Mouse (Mus musculus) cortical plate, adult 2 months (tissue): ENCODE results near the gene Intu. TPM values are rescaled to one million over a fixed set of nuclear protein-coding genes. Genes with fewer than 3 reads are reported as not detected.

Experiments
- H3K27ac ChIP-seq: fragments of 200-500 bp; 2 replicates; pipeline ENCODE4 v1.5.1; 2012; ENCODE audit warnings: low read length, control low read depth, inconsistent platforms; ENCODE audit not compliant: insufficient read depth
- H3K4me1 ChIP-seq: fragments of 200-500 bp; 2 replicates; pipeline ENCODE4 v1.6.1; 2011; ENCODE audit warnings: low read length; ENCODE audit not compliant: control insufficient read depth, insufficient read depth
- H3K4me3 ChIP-seq: fragments of 200-500 bp; 2 replicates; pipeline ENCODE4 v1.5.1; 2011; ENCODE audit warnings: mild to moderate bottlenecking, low read length, control low read depth; ENCODE audit not compliant: insufficient read depth
- CTCF ChIP-seq: fragments of 200-500 bp; IDR thresholded peaks from 2 replicates; pipeline ENCODE4 v1.5.1; 2011; ENCODE audit warnings: mild to moderate bottlenecking, control low read depth, low read length; ENCODE audit not compliant: insufficient read depth; ENCODE audit errors: extremely low read depth
- POLR2A ChIP-seq: fragments of 200-500 bp; IDR thresholded peaks from 2 replicates; pipeline ENCODE4 v1.6.1; 2011; ENCODE audit warnings: mild to moderate bottlenecking, low read length, control low read depth; ENCODE audit not compliant: insufficient read depth; ENCODE audit errors: extremely low read depth
- polyA plus RNA-seq: library from polyadenylated mRNA; depleted of rRNA; stranded (reverse); fragments of >200 nt; gene quantifications from 2 replicates; pipeline ENCODE4 v1.2.3, GENCODE M21; 2012

Intu gene
- polyA plus RNA-seq, 1 experiment = 7.7 TPM

DNA sequence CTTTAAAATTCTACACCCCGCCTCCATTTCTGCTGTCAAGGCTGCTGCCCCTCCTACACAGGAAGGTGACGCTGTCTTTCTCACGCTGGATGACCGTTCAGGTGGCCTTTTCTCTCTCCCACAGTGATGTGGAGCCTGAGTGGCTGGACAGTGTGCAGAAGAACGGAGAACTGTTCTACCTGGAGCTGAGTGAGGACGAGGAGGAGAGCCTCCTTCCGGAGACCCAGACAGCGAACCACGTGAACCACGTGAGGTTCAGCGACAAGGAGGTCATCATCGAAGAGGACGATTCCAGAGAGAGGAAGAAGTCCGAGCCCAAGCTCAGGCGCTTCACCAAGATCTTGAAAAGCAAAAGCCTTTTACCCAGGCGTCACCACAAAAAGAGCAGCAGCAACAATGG, 122.5 kb downstream of the Intu start:
- 0 out of 2 replicates have a peak, but pooled peaks cover 2% of the 10 kb centered on the region for H3K4me1 ChIP-seq
- TF ChIP-seq POLR2A = no peak
- no peak for TF ChIP-seq CTCF
- no peak overlapping the region for H3K27ac ChIP-seq
- no peak overlapping the region for H3K4me3 ChIP-seq

DNA sequence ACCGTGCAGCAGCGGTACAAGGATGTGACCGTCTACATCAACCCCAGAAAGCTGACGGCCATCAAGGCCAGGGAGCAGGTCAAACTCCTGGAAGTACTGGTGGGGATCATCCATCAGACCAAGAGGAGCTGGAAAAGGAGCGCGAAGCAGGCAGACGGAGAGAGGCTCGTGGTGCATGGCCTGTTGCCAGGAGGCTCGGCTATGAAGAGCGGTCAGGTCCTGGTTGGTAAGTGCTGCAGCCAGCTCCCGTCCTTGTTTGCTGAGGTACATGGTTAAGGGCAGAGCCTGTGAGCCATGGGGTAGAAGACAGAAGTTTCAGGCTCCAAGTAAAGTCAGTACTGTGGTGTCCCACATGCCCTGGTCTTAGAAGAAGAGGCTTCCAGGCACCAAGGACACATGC, 122.9 kb downstream of the Intu start:
- TF ChIP-seq CTCF = no peak
- no peak for TF ChIP-seq POLR2A
- Histone ChIP-seq H3K4me1 (0 out of 2 replicates have a peak, but pooled peaks cover 2% of the 10 kb centered on the region), H3K4me3 (no peak overlapping the region), H3K27ac (no peak overlapping the region)

DNA sequence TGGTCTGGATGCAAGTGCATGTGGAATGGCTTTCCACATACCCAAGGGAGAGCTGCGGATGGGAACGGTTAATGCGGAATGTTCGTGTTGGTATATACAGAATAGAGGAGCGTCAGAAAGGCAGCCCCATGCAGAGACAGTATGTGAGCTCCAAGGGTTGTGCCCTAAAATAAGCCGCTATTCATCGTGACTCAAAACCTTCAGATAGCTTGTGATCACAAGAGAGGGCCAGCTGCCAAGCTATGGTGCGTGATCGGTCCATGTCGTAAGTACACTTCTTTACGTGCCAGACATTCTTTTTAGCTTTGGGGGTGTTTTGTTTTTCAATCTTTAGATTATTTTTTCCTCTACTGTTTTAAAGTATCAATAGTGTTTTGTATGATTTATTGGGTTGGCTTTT, 124.5 kb downstream of the Intu start:
- TF ChIP-seq CTCF = no peak
- no peak for TF ChIP-seq POLR2A
- Histone ChIP-seq H3K4me3 (no peak overlapping the region), H3K27ac (no peak overlapping the region), H3K4me1 (0 out of 2 replicates have a peak, but pooled peaks cover 2% of the 10 kb centered on the region)

DNA sequence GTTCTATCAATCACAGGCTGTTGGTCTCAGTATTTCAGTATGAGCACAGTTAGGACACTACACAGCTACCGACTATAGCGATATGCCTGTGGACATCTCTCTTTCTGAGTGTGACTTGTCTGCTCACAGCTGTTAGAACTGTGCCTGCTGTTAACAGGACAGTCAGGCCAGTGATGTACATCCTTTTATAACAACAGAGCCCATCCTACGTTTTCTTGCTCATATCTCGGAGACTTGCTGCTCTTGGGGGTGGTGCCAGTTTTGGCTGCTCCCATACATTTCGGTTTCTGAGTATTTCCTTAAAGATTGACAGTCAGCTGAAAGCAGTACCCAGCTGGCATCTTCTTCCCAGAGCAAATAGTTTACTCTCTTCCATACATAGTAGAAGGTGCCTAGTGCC, 125.3 kb downstream of the Intu start:
- Histone ChIP-seq H3K4me3 (no peak overlapping the region), H3K4me1 (0 out of 2 replicates have a peak, but pooled peaks cover 2% of the 10 kb centered on the region), H3K27ac (no peak overlapping the region)
- no peak for TF ChIP-seq CTCF
- no peak for TF ChIP-seq POLR2A

DNA sequence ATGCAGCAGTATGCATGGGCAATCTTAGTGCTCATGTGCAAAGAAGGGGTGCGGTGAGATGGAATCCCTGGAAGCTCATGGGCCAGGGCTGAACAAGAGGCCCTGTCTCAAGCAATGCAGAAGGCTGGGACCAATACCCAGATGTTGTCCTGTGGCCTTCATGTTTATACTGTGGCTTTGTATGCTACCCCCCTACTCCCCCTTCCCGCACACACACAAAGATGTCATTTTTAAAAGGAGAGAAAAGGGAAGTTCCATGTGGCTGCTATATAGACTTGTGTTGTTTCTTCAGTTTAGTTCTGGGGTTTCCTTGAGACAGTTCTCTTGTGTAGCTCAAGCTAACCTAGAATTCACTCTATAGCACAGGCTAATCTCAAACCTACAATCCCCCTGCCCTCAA, 129.1 kb downstream of the Intu start:
- Histone ChIP-seq H3K27ac (no peak overlapping the region), H3K4me3 (no peak overlapping the region), H3K4me1 (no peaks in the 10 kb centered on the region)
- TF ChIP-seq CTCF (no peak), POLR2A (no peak)

DNA sequence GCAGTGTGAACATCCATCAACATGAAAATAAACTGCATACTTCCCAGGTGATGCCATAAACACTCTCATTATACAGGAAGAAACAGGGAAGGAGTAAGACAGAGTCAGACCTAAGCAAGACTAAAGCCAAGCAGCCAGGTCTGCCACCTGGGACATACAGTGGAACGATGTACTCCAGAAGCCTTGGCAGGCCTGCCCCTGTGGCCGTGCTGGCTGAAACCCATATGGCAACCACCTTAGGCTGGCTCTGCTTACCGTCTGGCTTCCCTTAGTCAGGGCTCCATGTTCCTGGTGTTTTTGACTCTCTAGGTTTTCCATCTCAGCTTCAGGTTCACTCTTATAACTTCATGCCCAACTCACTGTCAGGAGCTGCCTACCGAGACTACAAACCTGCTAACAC, 135.0 kb downstream of the Intu start:
- Histone ChIP-seq H3K4me1 (no peaks in the 10 kb centered on the region; the same call in 1 of the 2 replicates), H3K27ac (no peak overlapping the region), H3K4me3 (no peak overlapping the region)
- TF ChIP-seq POLR2A (no peak), CTCF (no peak)

DNA sequence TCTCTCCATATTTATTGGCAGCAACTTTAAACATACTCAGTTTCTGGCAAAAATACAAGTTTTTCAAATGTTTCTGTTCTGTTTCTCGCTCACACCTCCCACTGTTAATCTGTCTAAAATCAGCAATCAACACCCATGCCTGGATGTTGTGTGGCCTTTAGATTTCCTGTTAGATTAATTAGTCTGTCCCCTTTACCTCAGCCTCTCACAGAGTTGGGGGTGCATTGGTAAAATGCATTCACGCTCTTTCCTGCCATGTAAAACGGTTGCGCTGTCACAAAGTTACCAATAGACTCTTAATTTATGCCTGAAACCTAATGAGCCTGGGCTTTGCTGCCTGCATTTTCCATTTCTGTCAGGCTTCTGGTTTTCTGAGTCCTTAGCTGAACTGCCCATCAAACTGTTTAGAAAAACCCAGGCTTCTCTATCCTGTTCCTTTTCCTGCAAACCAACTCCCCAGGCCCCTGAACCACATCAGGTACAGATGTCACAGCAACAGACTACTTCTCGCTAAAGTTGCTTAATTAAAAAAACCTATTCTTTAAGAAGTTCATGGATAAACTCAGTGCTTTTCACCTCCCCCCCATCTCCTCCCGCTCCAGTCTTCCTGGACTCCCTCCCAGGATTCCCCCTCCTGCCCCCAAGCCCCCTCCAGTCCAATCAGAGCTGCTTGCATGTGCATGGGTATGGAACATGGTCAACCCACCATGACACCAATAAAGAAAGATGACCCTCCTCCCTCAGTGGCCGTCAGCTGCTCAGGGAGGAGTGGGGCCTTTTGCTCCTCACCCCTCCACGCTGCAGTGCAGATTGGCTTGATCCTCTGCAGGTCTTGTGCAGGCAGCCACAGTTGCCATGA, 136.0 kb downstream of the Intu start:
- Histone ChIP-seq H3K4me1 (no peaks in the 10 kb centered on the region; the same call in 1 of the 2 replicates), H3K27ac (no peak overlapping the region), H3K4me3 (no peak overlapping the region)
- no peak for TF ChIP-seq CTCF

DNA sequence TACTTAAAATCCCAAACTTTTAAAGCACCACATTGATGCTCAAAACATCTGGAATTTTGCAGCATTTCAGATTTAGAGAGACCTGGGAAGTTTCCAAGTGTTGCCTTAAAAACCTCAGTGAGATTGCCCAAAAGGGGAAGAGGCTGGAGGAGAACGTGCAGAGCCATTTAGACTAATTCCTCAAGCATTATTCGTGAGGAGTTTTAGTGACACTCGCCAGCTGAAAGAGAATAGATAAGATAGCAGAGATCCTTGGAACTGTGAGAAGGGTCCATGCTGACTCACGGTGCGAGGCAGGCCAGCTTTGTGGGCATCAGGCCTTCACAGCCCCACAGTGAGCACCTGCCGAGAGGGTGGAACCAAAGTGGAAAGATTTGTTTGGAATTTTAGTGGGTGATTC, 137.8 kb downstream of the Intu start:
- Histone ChIP-seq H3K4me3 (no peak overlapping the region), H3K4me1 (no peaks in the 10 kb centered on the region; the same call in 1 of the 2 replicates), H3K27ac (no peak overlapping the region)
- TF ChIP-seq POLR2A = no peak
- no peak for TF ChIP-seq CTCF

DNA sequence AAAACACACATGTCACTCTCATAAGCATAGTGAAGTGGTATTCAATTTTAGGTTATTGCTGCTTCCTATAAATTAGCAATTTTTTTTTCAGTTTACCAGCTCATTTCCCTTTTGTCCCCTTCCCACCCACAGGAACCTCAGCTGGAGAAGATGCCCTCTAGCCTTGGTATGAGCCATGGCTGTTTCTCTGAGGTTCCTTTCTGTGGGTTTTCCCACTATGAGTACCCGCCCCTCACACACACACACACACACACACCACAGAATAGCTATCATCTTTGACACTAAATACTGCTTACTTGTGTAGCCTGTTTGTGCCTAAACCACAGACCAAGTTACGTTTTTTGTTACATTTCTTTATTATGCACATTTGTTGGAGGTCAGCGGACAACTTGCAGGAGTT, 138.3 kb downstream of the Intu start:
- H3K4me1 ChIP-seq = no peaks in the 10 kb centered on the region; the same call in 1 of the 2 replicates
- no peak overlapping the region for H3K4me3 ChIP-seq
- TF ChIP-seq CTCF (no peak), POLR2A (no peak)
- H3K27ac ChIP-seq = no peak overlapping the region

DNA sequence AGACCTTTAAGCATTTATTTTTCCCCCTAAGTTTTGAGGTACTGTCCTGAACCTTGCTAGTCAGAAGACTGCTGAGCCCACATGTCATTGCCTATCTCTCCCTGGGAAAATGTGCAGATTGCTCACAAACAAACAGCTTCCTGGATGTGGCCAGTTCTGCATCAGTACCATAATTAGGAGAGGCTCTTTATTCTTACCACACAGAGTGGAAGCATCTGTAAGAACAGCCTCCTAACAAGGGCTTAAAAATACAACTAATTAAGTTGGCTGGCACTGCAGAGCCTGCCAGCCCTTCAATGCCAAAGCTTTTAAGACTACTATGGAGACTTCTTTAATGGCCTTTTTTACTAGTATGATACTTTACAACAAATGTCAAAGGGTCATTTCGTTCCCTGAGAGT, 142.4 kb downstream of the Intu start:
- Histone ChIP-seq H3K4me3 (no peak overlapping the region), H3K27ac (no peak overlapping the region), H3K4me1 (no peaks in the 10 kb centered on the region)
- no peak for TF ChIP-seq POLR2A
- no peak for TF ChIP-seq CTCF
